Mouse (Mus musculus): Measurements from ENCODE around the gene Abca7. TPM values are rescaled to one million over a fixed set of nuclear protein-coding genes. Genes with fewer than 3 reads are reported as not detected.
A peak's percentile ranks its signal among the peaks of the same experiment; 100 is the strongest.

The Abca7 gene
- polyA plus RNA-seq, 1 experiment: 79.5 TPM

DNA sequence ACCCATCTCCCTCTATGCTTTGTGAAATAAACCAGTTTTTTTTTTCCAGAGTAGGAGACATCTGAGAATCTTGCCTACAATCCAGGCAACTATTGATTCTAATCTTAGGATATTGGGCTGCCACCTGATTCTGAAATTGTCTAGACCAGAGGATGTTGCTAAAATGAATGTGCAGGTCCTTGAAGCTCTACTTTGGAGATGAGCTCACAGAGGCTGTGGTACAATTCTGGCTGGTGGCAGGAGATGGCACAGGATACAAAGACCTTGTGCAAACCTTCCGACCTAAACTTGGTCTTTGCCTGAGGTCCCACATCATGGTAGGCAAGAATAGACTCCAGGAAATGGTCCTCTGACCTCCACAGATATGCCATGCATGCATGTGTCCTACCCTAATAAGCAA is 658 bp upstream of the Abca7 start:
- Histone ChIP-seq H3K4me1 (replicated peaks; ENCODE audit: control insufficient read depth, insufficient read depth, low read length) (peaks cover 31% of the 10 kb centered on the region), H3K27me3 (ENCODE audit: control insufficient read depth, insufficient read depth, low read length) (no peaks in the 10 kb centered on the region), H3K4me3 (ENCODE audit: control insufficient read depth, insufficient read depth, low read length) (no peak overlapping the region), H3K36me3 (ENCODE audit: control insufficient read depth, insufficient read depth, low read length) (peaks cover 16% of the 10 kb centered on the region), H3K27ac (ENCODE audit: control insufficient read depth, insufficient read depth, low read length) (peak overlapping the region; percentile 51; the same call in 1 of the 2 replicates)
- 44% methylated on average over 1 of the region's 1 CpGs for WGBS
- TF ChIP-seq CTCF (IDR thresholded peaks at IDR 0.05; ENCODE audit: borderline replicate concordance, control insufficient read depth, extremely low read depth, insufficient read depth, low read length, poor library complexity) (no peak), POLR2A (IDR thresholded peaks at IDR 0.05; ENCODE audit: control insufficient read depth, extremely low read depth, insufficient read depth, low read length, poor library complexity) (no peak)
- DNase-seq: no peak

DNA sequence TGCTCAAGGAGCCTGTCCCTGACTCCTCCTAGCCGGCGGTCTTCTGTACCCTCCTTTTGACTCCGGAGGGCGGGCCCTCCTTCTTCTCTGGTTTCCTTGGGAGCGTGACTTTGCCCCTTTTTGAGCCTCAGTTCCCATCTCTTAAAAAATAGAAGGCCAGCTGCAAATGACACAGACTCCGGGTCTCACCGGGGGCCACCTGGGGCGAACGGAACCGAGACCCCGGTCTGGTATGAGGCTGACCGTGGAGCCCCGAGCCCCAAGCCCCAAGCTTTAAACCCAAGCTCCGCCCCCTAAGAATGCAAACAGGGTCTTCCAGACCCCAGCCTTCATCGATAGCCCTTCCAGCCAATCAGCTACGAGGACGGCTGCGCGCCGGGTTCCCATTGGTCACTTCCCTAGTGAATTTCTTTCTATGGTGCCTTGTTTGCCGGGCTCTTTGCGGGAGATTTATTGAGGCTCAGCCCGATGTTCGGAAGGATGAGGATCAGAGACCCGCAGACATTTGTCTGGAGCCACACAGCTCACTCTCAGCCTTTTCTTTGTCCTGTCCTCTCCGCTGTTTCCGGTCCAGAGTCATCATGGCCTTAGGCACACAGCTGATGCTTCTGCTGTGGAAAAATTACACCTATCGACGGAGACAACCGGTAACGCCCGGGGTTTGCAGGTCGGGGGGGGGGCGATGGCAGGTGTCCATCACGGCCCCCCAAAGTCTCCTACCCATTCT is 903 bp downstream of the Abca7 start:
- Histone ChIP-seq H3K4me1 (replicated peaks; ENCODE audit: control insufficient read depth, insufficient read depth, low read length) (peaks cover 27% of the 10 kb centered on the region), H3K27ac (ENCODE audit: control insufficient read depth, insufficient read depth, low read length) (peak overlapping the region; percentile 3; the same call in 1 of the 2 replicates), H3K36me3 (ENCODE audit: control insufficient read depth, insufficient read depth, low read length) (peaks cover 13% of the 10 kb centered on the region), H3K27me3 (ENCODE audit: control insufficient read depth, insufficient read depth, low read length) (no peaks in the 10 kb centered on the region), H3K4me3 (ENCODE audit: control insufficient read depth, insufficient read depth, low read length) (peak overlapping the region; percentile 60)
- 7% methylated on average over 35 of the region's 35 CpGs for WGBS
- DNase-seq: peak; percentile 80
- TF ChIP-seq CTCF (IDR thresholded peaks at IDR 0.05; ENCODE audit: borderline replicate concordance, control insufficient read depth, extremely low read depth, insufficient read depth, low read length, poor library complexity) (no peak), POLR2A (IDR thresholded peaks at IDR 0.05; ENCODE audit: control insufficient read depth, extremely low read depth, insufficient read depth, low read length, poor library complexity) (no peak)

DNA sequence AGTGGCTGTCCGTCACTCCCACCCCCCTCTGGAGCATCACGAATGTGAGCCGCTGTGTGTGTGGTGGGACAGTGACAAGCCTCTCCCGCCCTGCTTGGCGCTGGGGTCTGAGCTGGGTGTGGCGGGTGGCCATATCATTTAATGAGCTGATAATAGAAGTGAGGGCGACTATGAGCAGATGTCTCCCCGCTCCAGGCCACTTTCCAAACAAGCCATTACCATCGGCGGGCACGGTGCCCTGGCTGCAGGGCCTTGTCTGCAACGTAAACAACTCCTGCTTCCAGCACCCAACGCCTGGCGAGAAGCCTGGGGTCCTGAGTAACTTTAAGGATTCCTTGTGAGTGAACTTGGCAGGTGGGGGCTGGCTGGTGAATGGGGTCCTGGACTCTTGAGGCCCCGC is 1.5 kb downstream of the Abca7 start:
- peaks cover 27% of the 10 kb centered on the region for H3K4me1 ChIP-seq (replicated peaks; ENCODE audit: control insufficient read depth, insufficient read depth, low read length)
- no peak for DNase-seq

GRCm38 (mm10) chr10:80001945-80002344 is 5.7 kb downstream of the Abca7 start:
- no peaks in the 10 kb centered on the region for H3K36me3 ChIP-seq (ENCODE audit: control insufficient read depth, insufficient read depth, low read length)
- no peak for DNase-seq
- 96% methylated on average over 9 of the region's 9 CpGs for WGBS
- no peak overlapping the region for H3K4me3 ChIP-seq (ENCODE audit: control insufficient read depth, insufficient read depth, low read length)
- no peak overlapping the region for H3K27ac ChIP-seq (ENCODE audit: control insufficient read depth, insufficient read depth, low read length)
- peaks cover 8% of the 10 kb centered on the region for H3K4me1 ChIP-seq (replicated peaks; ENCODE audit: control insufficient read depth, insufficient read depth, low read length)
- no peaks in the 10 kb centered on the region for H3K27me3 ChIP-seq (ENCODE audit: control insufficient read depth, insufficient read depth, low read length)
- TF ChIP-seq POLR2A (IDR thresholded peaks at IDR 0.05; ENCODE audit: control insufficient read depth, extremely low read depth, insufficient read depth, low read length, poor library complexity): no peak
- TF ChIP-seq CTCF (IDR thresholded peaks at IDR 0.05; ENCODE audit: borderline replicate concordance, control insufficient read depth, extremely low read depth, insufficient read depth, low read length, poor library complexity): no peak

More for the DNA sequence above, 1.5 kb downstream of the Abca7 start:
- Histone ChIP-seq H3K27me3 (ENCODE audit: control insufficient read depth, insufficient read depth, low read length) (no peaks in the 10 kb centered on the region), H3K4me3 (ENCODE audit: control insufficient read depth, insufficient read depth, low read length) (no peak overlapping the region), H3K27ac (ENCODE audit: control insufficient read depth, insufficient read depth, low read length) (no peak overlapping the region), H3K36me3 (ENCODE audit: control insufficient read depth, insufficient read depth, low read length) (peaks cover 10% of the 10 kb centered on the region)
- 93% methylated on average over 15 of the region's 15 CpGs for WGBS
- TF ChIP-seq CTCF (IDR thresholded peaks at IDR 0.05; ENCODE audit: borderline replicate concordance, control insufficient read depth, extremely low read depth, insufficient read depth, low read length, poor library complexity) (no peak), POLR2A (IDR thresholded peaks at IDR 0.05; ENCODE audit: control insufficient read depth, extremely low read depth, insufficient read depth, low read length, poor library complexity) (no peak)

GRCm38 (mm10) chr10:80002829-80003228 is 6.5 kb downstream of the Abca7 start:
- H3K27me3 ChIP-seq (ENCODE audit: control insufficient read depth, insufficient read depth, low read length): no peaks in the 10 kb centered on the region
- 94% methylated on average over 21 of the region's 21 CpGs for WGBS
- H3K27ac ChIP-seq (ENCODE audit: control insufficient read depth, insufficient read depth, low read length): no peak overlapping the region
- DNase-seq: no peak
- no peaks in the 10 kb centered on the region for H3K36me3 ChIP-seq (ENCODE audit: control insufficient read depth, insufficient read depth, low read length)
- TF ChIP-seq CTCF (IDR thresholded peaks at IDR 0.05; ENCODE audit: borderline replicate concordance, control insufficient read depth, extremely low read depth, insufficient read depth, low read length, poor library complexity) (no peak), POLR2A (IDR thresholded peaks at IDR 0.05; ENCODE audit: control insufficient read depth, extremely low read depth, insufficient read depth, low read length, poor library complexity) (no peak)
- no peak overlapping the region for H3K4me3 ChIP-seq (ENCODE audit: control insufficient read depth, insufficient read depth, low read length)
- H3K4me1 ChIP-seq (replicated peaks; ENCODE audit: control insufficient read depth, insufficient read depth, low read length): no peaks in the 10 kb centered on the region

DNA sequence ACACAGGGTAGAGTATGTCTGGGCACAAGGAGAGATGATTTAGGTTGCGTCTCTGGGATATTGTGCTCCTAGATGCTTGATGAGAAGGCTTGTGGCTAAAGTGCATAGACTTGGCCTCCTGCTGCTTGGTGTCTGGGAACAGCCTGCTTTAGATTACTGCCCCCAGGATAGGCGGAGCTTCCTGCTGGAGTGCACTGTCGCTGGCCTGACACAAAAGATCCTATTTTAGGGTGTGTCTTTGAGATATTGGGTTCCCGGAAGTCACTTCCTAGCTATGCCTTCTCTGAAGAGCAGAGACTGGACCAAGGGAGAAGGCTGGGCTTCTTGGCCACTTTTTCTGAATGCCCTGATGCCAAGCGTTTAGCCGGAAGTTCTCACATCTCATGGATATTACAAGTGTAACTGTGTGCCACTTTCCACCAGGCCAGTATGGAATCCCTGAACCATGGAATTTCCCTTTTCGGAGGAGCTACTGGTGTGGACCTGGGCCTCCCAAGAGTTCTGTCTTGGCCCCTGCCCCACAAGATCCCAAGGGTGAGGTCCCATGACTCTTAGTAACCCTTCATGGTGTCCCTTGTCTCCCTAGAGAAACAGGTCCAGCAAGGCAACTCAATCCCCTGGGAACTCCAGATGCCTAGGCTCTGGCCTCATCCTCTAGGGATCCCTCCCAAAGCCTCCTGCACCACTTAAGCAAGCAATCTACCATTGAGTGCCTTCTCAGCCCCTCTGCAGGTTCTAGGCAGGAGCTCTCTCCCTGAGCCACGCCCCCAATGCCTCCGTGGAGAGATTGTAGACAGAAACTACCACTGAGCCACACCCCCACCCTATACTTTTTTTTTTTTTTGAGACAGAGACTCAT is 7.3 kb downstream of the Abca7 start:
- TF ChIP-seq POLR2A (IDR thresholded peaks at IDR 0.05; ENCODE audit: control insufficient read depth, extremely low read depth, insufficient read depth, low read length, poor library complexity): no peak
- no peak for TF ChIP-seq CTCF (IDR thresholded peaks at IDR 0.05; ENCODE audit: borderline replicate concordance, control insufficient read depth, extremely low read depth, insufficient read depth, low read length, poor library complexity)
- no peaks in the 10 kb centered on the region for H3K4me1 ChIP-seq (replicated peaks; ENCODE audit: control insufficient read depth, insufficient read depth, low read length)
- WGBS: 93% methylated on average over 9 of the region's 9 CpGs
- H3K36me3 ChIP-seq (ENCODE audit: control insufficient read depth, insufficient read depth, low read length): no peaks in the 10 kb centered on the region
- H3K4me3 ChIP-seq (ENCODE audit: control insufficient read depth, insufficient read depth, low read length): no peak overlapping the region
- H3K27ac ChIP-seq (ENCODE audit: control insufficient read depth, insufficient read depth, low read length): no peak overlapping the region
- DNase-seq: no peak
- no peaks in the 10 kb centered on the region for H3K27me3 ChIP-seq (ENCODE audit: control insufficient read depth, insufficient read depth, low read length)
